8 mouse cellular contexts compared by ENCODE assay signal in the genomic region with DNA sequence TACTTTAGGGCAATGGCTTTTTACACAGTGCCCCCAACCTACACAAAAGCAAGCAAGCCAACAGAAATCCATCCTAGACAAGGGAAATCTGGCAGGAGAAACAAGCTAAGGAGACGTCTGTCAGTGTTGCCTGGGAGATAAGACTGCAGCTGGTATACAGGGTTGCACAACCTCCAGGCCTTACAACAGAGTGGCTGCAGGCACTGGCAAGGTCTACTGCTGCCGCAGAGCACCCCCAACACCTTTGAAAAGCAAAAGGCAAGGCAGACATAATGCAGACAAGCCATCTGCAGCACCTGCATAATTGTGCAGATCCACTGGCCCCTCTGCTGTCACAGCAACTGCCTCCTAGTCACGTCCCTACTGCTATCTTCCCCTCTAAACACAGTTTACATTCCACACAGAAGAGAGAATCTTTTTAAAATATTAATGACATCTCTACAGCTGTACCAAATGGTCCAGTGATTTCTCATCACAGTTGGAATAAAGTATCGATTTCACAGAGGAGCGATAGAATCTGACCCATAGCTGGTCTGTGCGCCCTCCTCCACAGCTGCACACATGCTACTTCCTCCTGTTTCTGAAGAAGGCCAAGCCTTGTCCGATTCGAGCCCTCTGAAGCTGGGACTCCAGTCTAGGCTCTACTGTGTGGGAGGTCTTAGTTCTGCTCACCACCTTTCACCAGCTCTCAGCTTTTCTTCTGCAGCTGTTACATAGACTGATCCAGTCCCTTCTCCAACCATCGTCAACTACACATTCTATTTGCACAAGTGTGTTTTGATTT. TPM values are rescaled to one million over a fixed set of nuclear protein-coding genes. Genes with fewer than 3 reads are reported as not detected.
DNase-seq lines count a peak whose midpoint lies in the region; ATAC-seq and TF ChIP-seq lines count a peak whose summit lies in the region.

No protein-coding gene starts in this region.

- no peak for TF ChIP-seq CTCF in gastrocnemius, adult 2 months (IDR thresholded peaks at IDR 0.05)

- peak; percentile 52; the same call in 1 of the 2 replicates for ATAC-seq in heart, embryonic 11.5 days (replicated peaks; ENCODE audit: insufficient number of reproducible peaks, low FRiP score, low TSS enrichment)
- ATAC-seq in liver, embryonic 11.5 days (replicated peaks; ENCODE audit: low FRiP score) = peak; percentile 53; the same call in 1 of the 2 replicates
- peak; percentile 84 for ATAC-seq in neural tube, embryonic 12.5 days (ENCODE audit: low FRiP score, low read depth)

- H3K4me3 ChIP-seq in gastrocnemius, adult 2 months = peak overlapping the region; percentile 15
- H3K4me3 ChIP-seq in heart, embryonic 11.5 days (ENCODE audit: low read depth, low read length) = no peak overlapping the region
- no peak overlapping the region for H3K4me3 ChIP-seq in liver, embryonic 11.5 days (ENCODE audit: low read depth, low read length)
- no peak overlapping the region for H3K4me3 ChIP-seq in neural tube, embryonic 12.5 days

- no peaks in the 10 kb centered on the region for H3K27me3 ChIP-seq in heart, embryonic 11.5 days (ENCODE audit: control insufficient read depth, insufficient read depth, low read length)
- no peaks in the 10 kb centered on the region for H3K27me3 ChIP-seq in liver, embryonic 11.5 days (replicated peaks; ENCODE audit: control insufficient read depth, insufficient read depth, low read length)
- H3K27me3 ChIP-seq in neural tube, embryonic 12.5 days (replicated peaks) = no peaks in the 10 kb centered on the region

- peak overlapping the region; percentile 46 for H3K27ac ChIP-seq in gastrocnemius, adult 2 months
- H3K27ac ChIP-seq in heart, embryonic 11.5 days (ENCODE audit: low read depth, low read length) = peak overlapping the region; percentile 23
- no peak overlapping the region for H3K27ac ChIP-seq in liver, embryonic 11.5 days (ENCODE audit: low read depth, low read length)
- H3K27ac ChIP-seq in neural tube, embryonic 12.5 days = peak overlapping the region; percentile 51

- WGBS in heart, embryonic 11.5 days (ENCODE audit: insufficient replicate concordance) = 36% methylated on average over 9 of the region's 9 CpGs
- 45% methylated on average over 9 of the region's 9 CpGs for WGBS in liver, embryonic 11.5 days
- 48% methylated on average over 9 of the region's 9 CpGs for WGBS in neural tube, embryonic 12.5 days

- H3K4me1 ChIP-seq in heart, embryonic 11.5 days (ENCODE audit: control insufficient read depth, insufficient read depth, low read length) = peaks cover 28% of the 10 kb centered on the region
- H3K4me1 ChIP-seq in liver, embryonic 11.5 days (replicated peaks; ENCODE audit: control insufficient read depth, insufficient read depth, low read length) = no peaks in the 10 kb centered on the region; the same call in 1 of the 2 replicates
- peaks cover 14% of the 10 kb centered on the region for H3K4me1 ChIP-seq in neural tube, embryonic 12.5 days

- no peak overlapping the region for H3K4me2 ChIP-seq in heart, embryonic 11.5 days
- H3K4me2 ChIP-seq in liver, embryonic 11.5 days = no peak overlapping the region
- H3K4me2 ChIP-seq in neural tube, embryonic 12.5 days (replicated peaks) = peak overlapping the region; percentile 26; the same call in 1 of the 2 replicates

- DNase-seq in gastrocnemius, adult 2 months = peak; percentile 54
- DNase-seq in gastrocnemius, adult 8-10 months (ENCODE audit: low spot score in 2 of 2) = no peak
- DNase-seq in adrenal gland, adult 8-10 months = peak; percentile 57
- DNase-seq in liver, embryonic 11.5 days (ENCODE audit: low spot score) = no peak
- no peak for DNase-seq in urinary bladder, adult 2 months (ENCODE audit: low spot score)
- no peak for DNase-seq in right cerebral cortex, postnatal 25 days

- no peaks in the 10 kb centered on the region for H3K36me3 ChIP-seq in heart, embryonic 11.5 days (ENCODE audit: control insufficient read depth, insufficient read depth, low read length)
- H3K36me3 ChIP-seq in liver, embryonic 11.5 days (ENCODE audit: control insufficient read depth, insufficient read depth, low read length) = no peaks in the 10 kb centered on the region
- H3K36me3 ChIP-seq in neural tube, embryonic 12.5 days = no peaks in the 10 kb centered on the region

- H3K9me3 ChIP-seq in heart, embryonic 11.5 days (replicated peaks; ENCODE audit: control insufficient read depth, low read length) = no peaks in the 10 kb centered on the region
- H3K9me3 ChIP-seq in liver, embryonic 11.5 days (ENCODE audit: control insufficient read depth, low read length) = no peaks in the 10 kb centered on the region
- H3K9me3 ChIP-seq in neural tube, embryonic 12.5 days = no peaks in the 10 kb centered on the region

- intact Hi-C loops in gastrocnemius, adult 2 months (cut with DNase I) = no loop called here

- 0 out of 2 replicates have a peak overlapping the region, but pooled peaks have one; percentile 6 for H3K9ac ChIP-seq in heart, embryonic 11.5 days (ENCODE audit: low read depth, low read length)
- H3K9ac ChIP-seq in liver, embryonic 11.5 days (ENCODE audit: low read depth, low read length) = no peak overlapping the region
- no peak overlapping the region for H3K9ac ChIP-seq in neural tube, embryonic 12.5 days

RNA-seq across cellular contexts. Expression of gene Rnf217, which starts 16.1 kb away (rescaled TPM):
- total RNA-seq in gastrocnemius, adult 2 months (2021) = 1 to 10 TPM; 6.8 to 8.5 TPM
- 1 to 10 TPM; 7.3 to 9.2 (median 8.7) TPM for total RNA-seq in gastrocnemius, adult 8-10 months (2022)
- 1 to 10 TPM; 8.5 to 9.4 (median 9.1) TPM for total RNA-seq in adrenal gland, adult 8-10 months (2022)
- polyA plus RNA-seq in heart, embryonic 11.5 days (2014; fragmentation: Nextera tagmentation; extraction: Ambion mirVana) = 1.3 and 1.6 TPM in 2 replicates
- polyA plus RNA-seq in liver, embryonic 11.5 days (2014; fragmentation: Nextera tagmentation; extraction: Ambion mirVana) = 0.55 and 0.67 TPM in 2 replicates
- 1.7 and 2.1 TPM in 2 replicates for polyA plus RNA-seq in neural tube, embryonic 12.5 days (2016; fragmentation: Nextera tagmentation; extraction: Ambion mirVana)
- polyA plus RNA-seq in urinary bladder, adult 2 months (2012; rRNA removed) = 3.4 and 3.6 TPM in 2 replicates

Comparison
In these comparisons a context has a peak if more than half of its experiments do, and no peak if none do; other contexts are left out.
1. DNase-seq: peak in gastrocnemius, adult 2 months (single experiment) and adrenal gland, adult 8-10 months (single experiment); none in gastrocnemius, adult 8-10 months (0 of 2), liver, embryonic 11.5 days (single experiment), urinary bladder, adult 2 months (single experiment) and right cerebral cortex, postnatal 25 days (single experiment).
2. Peak in every context shown above with its lines, with median percentiles within 50 percentile points of each other: ATAC-seq.